Mouse (Mus musculus): ENCODE results near the gene Zfp42. TPM values are rescaled to one million over a fixed set of nuclear protein-coding genes. Genes with fewer than 3 reads are reported as not detected.
"Not testable (repeated sequence)": the region's sequence is repeated elsewhere in the genome, so short reads cannot be mapped to it uniquely, and the experiment has no call there.

Gene Zfp42
- polyA plus RNA-seq (2012; rRNA removed), result 0.11 and 0.16 TPM in 2 replicates

DNA sequence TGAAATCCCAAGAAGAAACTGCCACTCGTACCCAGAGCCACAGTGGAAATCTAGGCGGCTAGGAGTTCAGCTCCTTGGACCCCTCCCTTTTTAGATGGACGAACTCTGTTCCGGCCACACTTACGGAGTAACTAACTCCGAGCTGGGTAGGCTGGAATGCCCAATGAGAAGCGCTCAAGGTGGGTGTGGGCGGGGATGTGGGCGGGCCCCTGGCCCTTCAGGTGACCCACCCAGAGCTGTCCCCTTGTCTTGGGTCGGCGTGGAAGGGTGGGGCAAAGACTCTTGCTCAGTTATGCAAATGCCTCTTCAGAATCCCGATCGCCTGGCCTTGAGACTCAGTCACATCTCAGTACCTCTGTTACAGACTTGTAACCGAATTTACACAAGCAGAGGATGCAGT lies at the start of gene Zfp42:
Gene Zfp42, minus strand, starts transcription at position 85 of the 400 bp plus-strand sequence.
- DNase-seq (ENCODE audit: low spot score), result no peak

DNA sequence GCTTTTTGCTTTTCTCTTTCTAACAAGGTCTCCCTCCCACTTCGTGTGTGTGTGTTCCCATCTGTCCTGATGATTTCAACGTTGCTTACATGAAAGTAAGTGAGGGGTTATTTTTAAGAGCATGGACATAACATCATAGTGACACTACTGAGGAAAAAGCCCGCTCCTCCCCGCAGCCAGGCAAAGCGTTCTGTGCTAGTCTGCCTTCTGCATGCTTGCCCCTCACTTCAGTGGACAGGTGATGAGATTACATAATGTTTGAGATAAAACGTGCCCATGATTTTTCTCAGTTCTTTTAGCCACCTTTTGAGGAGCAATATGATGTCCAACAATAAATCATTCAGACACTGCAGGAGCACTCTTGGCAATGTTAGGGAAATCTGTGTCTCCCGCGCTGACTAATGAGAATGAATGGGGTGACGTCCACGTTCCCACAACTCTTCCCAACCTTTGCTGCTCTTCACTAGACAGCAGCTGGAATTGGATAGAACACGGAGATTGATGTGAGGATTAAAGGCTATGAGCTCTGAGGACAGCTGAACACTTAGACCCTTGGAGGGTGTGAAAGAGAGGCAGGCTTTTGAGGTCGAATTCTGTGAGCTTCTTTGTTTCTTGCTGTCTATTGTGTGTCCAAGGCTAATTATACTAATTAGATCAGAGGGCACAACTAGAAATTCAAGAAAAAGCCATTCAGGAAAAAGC lies 49.4 kb upstream of the Zfp42 start:
- DNase-seq (ENCODE audit: low spot score), result no peak

DNA sequence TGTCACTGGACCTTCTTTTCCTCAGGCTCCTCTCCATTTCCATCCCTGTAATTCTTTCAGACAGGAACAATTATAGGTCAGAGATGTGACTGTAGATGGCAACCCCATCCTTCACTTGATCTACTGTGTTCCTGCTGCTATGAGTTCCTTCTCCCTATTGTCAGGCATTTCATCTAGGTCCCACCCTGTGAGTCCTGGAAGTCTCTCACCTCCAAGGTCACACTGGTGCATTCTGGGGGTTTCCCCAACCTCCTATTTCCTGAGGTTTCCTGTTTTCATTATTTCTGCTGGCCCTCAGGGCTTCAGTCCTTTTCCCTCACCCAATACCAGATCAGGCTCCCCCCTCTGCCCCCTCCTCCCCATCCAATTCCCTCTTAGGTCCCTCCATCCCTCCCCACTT lies 45.5 kb upstream of the Zfp42 start:
- DNase-seq (ENCODE audit: low spot score), result not testable (repeated sequence)

DNA sequence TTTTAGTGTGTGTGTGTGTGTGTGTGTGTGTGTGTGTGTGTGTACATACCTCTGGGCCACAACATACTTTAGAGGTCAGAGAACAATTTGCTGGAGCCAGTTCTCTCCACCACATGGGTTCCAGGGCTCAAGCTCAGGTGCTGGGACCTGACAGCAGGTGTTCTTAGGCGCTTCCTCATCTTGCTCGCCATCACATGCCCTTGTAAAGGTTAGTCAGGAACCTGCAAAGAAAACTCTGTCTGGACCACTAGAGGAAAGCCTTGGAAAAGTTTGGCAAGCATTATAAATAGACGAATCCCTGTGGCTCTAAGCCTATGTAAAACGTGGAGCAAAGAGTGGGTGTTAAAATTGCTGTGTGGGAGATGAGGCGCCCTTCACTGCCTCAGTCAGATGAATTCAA lies 31.8 kb upstream of the Zfp42 start:
- no peak for DNase-seq (ENCODE audit: low spot score)

DNA sequence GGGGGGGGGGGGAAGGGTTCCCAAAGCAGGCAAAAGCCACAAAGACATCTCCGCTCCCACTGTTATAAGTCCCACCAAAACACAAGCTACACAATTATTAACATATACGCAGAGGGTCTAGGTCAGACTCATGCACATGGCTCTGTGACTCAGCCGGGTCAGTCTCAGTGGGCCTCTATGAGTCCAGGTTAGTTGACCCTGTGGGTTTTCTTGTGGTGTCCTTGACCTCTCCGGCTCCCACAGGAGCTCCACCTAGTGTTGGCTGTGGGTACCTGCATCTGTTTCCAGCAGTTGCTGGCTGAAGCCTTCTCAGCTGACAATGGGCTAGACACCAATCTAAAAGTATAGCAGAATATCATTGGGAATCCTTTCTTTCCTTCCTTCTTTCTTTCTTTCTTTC lies 26.7 kb upstream of the Zfp42 start:
- DNase-seq (ENCODE audit: low spot score), result no peak

- DNase-seq (ENCODE audit: low spot score), result no peak
Measured at GRCm38 (mm10) chr8:43331657-43332056, 24.9 kb upstream of the Zfp42 start.

- no peak for DNase-seq (ENCODE audit: low spot score)
Measured at GRCm38 (mm10) chr8:43329913-43330705, 23.3 kb upstream of the Zfp42 start.

GRCm38 (mm10) chr8:43328666-43329065 lies 21.9 kb upstream of the Zfp42 start:
- DNase-seq (ENCODE audit: low spot score), result no peak

GRCm38 (mm10) chr8:43320771-43321170 lies 14.0 kb upstream of the Zfp42 start:
- DNase-seq (ENCODE audit: low spot score), result no peak

GRCm38 (mm10) chr8:43308213-43308612 lies 1.4 kb upstream of the Zfp42 start:
- no peak for DNase-seq (ENCODE audit: low spot score)

GRCm38 (mm10) chr8:43305676-43306075 lies 1.1 kb downstream of the Zfp42 start:
- no peak for DNase-seq (ENCODE audit: low spot score)

GRCm38 (mm10) chr8:43299796-43300195 lies 7.0 kb downstream of the Zfp42 start:
- no peak for DNase-seq (ENCODE audit: low spot score)

- DNase-seq (ENCODE audit: low spot score), result no peak
Measured at GRCm38 (mm10) chr8:43295826-43296225, 11.0 kb downstream of the Zfp42 start.

GRCm38 (mm10) chr8:43294191-43294590 lies 12.6 kb downstream of the Zfp42 start:
- no peak for DNase-seq (ENCODE audit: low spot score)

- no peak for DNase-seq (ENCODE audit: low spot score)
Measured at GRCm38 (mm10) chr8:43290424-43291111, 16.2 kb downstream of the Zfp42 start.

- no peak for DNase-seq (ENCODE audit: low spot score)
Measured at GRCm38 (mm10) chr8:43289781-43290180, 17.0 kb downstream of the Zfp42 start.

GRCm38 (mm10) chr8:43288840-43289239 lies 17.9 kb downstream of the Zfp42 start:
- no peak for DNase-seq (ENCODE audit: low spot score)

DNA sequence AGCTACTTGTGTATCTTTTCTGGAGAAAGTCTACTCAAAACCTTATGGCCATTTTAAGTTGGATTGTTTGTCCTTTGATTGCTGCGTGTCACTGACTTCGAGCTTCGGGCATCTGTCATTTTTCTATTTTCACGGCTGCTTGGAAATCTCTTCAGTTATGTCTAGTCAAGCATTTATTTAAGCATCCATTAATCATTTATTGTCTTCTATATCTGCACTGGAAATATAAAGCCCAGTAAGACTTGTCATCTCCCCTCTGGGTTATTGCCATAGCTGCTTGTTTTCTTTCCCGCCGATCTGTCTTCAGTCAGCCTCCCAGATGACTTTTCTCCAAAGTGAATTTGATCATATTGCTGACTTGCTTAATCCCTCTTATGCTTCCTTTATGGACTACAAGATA lies 19.3 kb downstream of the Zfp42 start:
- DNase-seq (ENCODE audit: low spot score), result no peak

DNA sequence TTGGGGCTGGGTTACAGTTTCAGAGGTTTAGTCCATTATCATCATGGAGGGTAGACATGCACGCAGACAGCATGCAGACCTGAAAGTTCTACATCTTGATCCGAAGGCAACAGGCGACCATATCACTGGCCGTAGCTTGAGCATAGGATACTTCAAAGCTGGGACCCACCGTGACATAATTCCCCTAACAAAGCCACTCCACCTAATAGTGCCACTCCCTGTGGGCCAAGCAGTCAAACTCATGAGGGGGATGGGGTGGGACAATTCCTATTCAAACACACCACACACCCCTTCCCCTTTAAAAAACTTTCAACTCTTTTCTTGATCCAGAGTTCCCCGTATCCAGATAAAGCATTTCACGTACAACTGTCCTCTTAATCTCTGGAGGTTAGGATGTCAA lies 23.5 kb downstream of the Zfp42 start:
- no peak for DNase-seq (ENCODE audit: low spot score)

DNA sequence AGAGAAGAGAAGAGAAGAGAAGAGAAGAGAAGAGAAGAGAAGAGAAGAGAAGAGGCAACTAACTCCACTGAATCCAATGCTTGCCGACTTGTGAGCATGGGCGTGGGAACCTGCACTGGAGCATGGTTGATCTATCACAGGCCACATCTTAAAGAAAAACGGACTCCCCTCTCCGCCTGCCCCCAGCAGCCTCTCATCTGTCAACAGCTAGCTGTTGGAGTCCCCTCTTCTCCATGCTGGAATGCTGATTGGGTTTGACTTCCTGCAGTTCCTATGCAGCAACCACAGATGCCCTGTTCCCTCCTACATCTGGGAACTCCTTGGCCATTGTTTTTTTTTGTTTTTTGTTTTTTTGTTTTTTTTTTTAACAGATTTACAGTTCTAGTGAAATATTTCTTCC lies 28.4 kb downstream of the Zfp42 start:
- no peak for DNase-seq (ENCODE audit: low spot score)

- DNase-seq (ENCODE audit: low spot score), result no peak
Measured at GRCm38 (mm10) chr8:43260961-43261360, 45.8 kb downstream of the Zfp42 start.

- no peak for DNase-seq (ENCODE audit: low spot score)
Measured at GRCm38 (mm10) chr8:43257886-43258285, 48.9 kb downstream of the Zfp42 start.

DNA sequence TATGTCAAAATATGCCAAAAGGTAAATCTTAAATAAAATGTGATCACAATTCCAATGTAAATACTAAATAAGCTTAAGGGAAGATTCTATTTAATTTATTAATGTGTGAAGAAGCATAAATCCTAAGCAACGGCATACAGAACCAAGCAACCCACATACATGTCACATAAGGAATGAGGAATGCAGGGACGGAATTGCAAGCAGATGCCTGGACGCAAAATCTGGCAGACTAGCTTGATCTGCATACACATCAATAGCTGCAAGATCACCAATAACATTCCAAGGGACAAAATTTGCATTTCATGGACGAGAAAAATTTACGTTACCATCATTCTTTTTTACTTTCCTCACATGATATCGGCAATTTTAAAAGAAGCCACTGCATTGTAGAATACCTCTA lies 51.1 kb downstream of the Zfp42 start:
- DNase-seq (ENCODE audit: low spot score), result no peak

All from urinary bladder, adult 2 months (tissue).